Mouse (Mus musculus): ENCODE results near the gene Reg3a. TPM values are rescaled to one million over a fixed set of nuclear protein-coding genes. Genes with fewer than 3 reads are reported as not detected.

Reg3a gene
- polyA plus RNA-seq (2014; fragmentation: Illumina TruSeq; extraction: RNeasy Lipid Tissue Mini Kit (QIAGEN cat#74804); ENCODE audit: low read depth, low replicate concordance): not detected

DNA sequence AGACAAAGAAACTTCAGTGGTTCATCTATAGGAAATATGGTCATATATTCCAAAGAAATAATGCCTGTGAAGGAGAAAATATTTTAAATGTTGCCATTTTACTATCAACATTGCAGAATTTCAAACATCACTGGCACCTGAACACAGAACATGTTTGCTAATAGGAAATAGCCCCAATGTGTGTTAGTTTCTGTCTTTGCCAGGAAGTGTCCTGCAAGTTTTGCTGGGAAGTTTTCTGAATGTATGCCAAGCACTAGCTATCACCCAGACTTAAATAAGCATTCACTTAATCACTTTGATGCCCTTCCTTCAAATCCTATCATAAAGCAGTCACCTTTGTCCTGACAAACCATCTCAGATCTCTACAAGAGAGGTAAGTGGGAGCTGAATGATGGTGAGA is at the start of gene Reg3a:
TSS of gene Reg3a (plus strand) at position 301 of the 400 bp plus-strand sequence.

GRCm38 (mm10) chr6:78370357-78370756 is 10.2 kb upstream of the Reg3a start, which contains the start of gene Reg3b:
Gene Reg3b (plus strand): TSS chr6:78370657.

GRCm38 (mm10) chr6:78378765-78379164 is 1.7 kb upstream of the Reg3a start, which contains the start of gene Reg3d:
Gene Reg3d (minus strand): TSS chr6:78378865.

GRCm38 (mm10) chr6:78395323-78395722 is 14.8 kb downstream of the Reg3a start, which contains the start of gene Reg2:
Gene Reg2 (plus strand): TSS chr6:78395623.

DNA sequence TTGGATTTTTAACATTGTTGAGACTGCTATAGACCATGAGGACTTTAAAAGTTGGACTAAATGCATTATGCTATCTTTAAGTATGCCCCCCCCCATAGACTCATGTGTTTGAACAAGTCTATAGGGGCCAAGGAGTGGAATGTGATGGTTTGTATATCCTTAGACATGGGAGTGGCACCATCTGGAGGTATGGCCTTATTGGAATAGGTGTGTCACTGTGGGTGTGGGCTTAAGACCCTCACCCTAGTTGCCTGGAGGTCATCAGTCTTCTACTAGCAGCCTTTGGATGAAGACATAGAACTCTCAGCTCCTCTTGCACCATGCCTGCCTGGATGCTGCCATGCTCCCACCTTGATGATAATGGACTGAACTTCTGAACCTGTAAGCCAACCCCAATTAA is 41.9 kb downstream of the Reg3a start, which contains the start of gene Reg1:
TSS of gene Reg1 (plus strand) at position 301 of the 400 bp plus-strand sequence.

Other genes with a start within 250 kb of the Reg3a start
- not detected for gene Reg3b, start 10.1 kb upstream of the Reg3a start, polyA plus RNA-seq (2014; fragmentation: Illumina TruSeq; extraction: RNeasy Lipid Tissue Mini Kit (QIAGEN cat#74804); ENCODE audit: low read depth, low replicate concordance)
- gene Reg3d, start 1.8 kb upstream of the Reg3a start, polyA plus RNA-seq (2014; fragmentation: Illumina TruSeq; extraction: RNeasy Lipid Tissue Mini Kit (QIAGEN cat#74804); ENCODE audit: low read depth, low replicate concordance): not detected
- gene Reg2, start 14.9 kb downstream of the Reg3a start, polyA plus RNA-seq (2014; fragmentation: Illumina TruSeq; extraction: RNeasy Lipid Tissue Mini Kit (QIAGEN cat#74804); ENCODE audit: low read depth, low replicate concordance): not detected
- gene Reg1, start 42.0 kb downstream of the Reg3a start, polyA plus RNA-seq (2014; fragmentation: Illumina TruSeq; extraction: RNeasy Lipid Tissue Mini Kit (QIAGEN cat#74804); ENCODE audit: low read depth, low replicate concordance): not detected
- not detected for gene Reg3g, start 88.2 kb downstream of the Reg3a start, polyA plus RNA-seq (2014; fragmentation: Illumina TruSeq; extraction: RNeasy Lipid Tissue Mini Kit (QIAGEN cat#74804); ENCODE audit: low read depth, low replicate concordance)

All from adipose tissue, adult 10 weeks (tissue).